Mouse (Mus musculus) left cerebral cortex, postnatal 36 days (tissue): ENCODE measurements around the gene Prelid1. TPM values are rescaled to one million over a fixed set of nuclear protein-coding genes. Genes with fewer than 3 reads are reported as not detected.

ENCODE experiments used
- DNase-seq, 2 experiments: peaks; one replicate each; pipeline ENCODE4 v3.0.0; 2021 to 2022; ENCODE audit warnings: low spot score in 2 of 2, mixed read lengths in 1 of 2
- intact Hi-C: fragments of 180-260 bp; cut with DNase I; formaldehyde crosslinking; loops from one replicate; pipeline ENCODE4 v1.15.1; 2025
- total RNA-seq, 2 experiments: library from RNA; stranded (reverse); gene quantifications; 2 replicates each; pipeline ENCODE4 v1.2.3; 2021

Prelid1 gene
- total RNA-seq, 2 experiments from 2014 or later, result 159 to 185 TPM

DNA sequence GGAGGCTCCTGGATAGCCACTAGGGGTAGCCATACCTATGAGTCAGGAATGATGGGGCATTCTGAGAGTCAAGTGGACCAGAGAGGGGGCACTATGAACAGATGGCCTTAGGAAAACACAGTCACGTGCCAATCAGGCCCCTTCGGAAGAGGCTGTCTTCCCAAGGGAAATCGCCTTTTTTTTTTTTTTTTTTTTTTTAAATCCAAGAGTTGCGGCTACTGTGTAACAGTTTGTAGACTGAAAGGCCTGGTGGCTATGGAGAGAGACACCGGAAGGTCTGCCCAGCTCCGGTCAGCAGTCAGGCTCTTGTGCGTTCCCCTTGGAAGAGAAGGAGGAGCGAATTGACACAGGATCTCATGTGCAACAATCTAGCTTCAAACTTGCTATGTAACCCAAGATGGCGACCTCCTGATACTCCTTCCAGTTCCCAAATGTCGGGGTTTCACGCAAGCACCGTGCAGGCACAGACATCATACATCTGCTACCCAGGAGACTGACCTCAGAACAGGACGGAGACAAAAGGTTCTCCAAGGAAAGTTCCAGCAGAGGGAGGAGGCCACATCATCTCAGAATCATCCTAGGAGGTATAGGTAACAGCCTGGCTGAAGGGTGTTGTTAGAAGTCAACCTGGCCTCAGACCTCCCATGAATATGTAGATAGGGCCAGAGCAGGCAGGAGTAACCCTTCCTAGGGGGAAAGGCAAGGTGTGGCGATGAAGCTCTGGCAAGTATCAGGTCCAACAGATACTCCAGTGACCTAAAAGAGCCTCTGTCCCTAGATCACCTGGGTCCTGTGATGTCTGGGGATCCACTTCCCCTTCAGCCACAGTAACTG lies 10.5 kb downstream of the Prelid1 start:
- intact Hi-C loops, result no loop called here
- no peak for DNase-seq

DNA sequence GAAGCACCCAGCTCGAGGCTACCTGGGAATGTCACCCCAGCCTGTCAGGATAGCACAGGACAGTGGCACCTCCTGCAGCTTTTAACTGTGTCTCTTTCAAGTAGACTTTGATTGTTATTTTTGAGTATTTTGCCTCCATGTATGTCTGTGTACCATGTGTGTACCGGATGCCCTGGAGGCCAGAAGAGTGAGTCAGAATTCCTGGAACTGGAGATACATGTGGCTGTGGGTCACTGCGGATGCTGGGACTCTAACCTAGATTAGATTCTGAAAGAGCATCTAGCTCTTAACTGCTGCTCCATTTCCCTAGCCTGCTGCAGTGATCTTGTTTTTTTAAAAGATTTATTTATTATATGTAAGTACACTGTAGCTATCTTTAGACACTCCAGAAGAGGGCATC lies 12.0 kb downstream of the Prelid1 start:
- no peak for DNase-seq
- intact Hi-C loops, result no loop called here

DNA sequence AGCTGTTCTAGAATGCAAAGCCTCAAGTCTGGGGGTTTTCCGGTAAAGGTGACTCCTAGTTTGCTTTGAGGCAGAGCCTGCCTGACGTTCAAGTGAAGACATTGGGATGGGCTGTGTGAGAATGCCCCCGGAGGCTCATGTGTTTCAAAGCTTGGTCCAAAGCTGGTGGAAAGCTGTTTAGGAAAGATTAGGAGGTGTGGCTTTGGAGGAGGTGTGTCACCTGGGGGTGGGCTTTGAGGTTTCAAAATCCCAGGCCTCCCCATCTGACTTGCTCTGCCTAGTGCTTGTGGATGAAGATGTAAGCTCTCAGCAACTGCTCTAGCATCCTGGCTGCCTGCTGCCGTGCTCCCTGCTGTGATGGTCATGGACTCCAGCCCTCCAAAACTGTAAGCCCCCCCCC lies 15.4 kb downstream of the Prelid1 start:
- DNase-seq, result no peak
- intact Hi-C loops, result no loop called here

DNA sequence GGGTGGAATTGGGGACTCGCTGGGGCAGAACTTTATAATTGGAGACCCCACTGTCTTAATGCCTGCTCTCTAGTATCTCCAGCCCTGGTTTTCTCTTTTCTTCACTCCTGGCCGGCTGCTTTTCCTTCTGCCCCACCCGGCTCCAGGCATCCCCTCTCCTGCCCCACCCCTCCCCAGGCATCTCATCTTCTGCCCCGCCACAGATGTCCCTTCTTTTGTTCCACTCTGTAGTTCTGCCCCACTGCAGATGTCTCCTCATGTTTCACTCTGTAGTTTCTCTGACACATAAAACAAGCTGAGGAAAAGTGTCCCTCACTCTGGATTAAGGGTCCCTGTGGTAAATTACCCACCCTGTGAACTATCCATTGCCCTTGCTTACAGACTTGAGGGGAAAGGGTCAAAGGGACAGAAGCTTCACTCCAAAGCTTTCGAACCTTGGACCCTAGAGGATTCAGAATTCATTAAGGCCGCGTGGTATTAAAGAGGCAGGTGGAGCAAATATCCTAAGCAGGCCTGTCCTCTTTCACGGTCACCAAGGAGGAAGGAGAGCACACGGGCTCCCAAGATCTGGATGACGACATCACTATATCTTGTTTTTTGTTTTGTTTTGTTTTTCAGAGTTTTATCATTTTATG lies 17.2 kb downstream of the Prelid1 start:
- DNase-seq, result no peak
- intact Hi-C loops, result no loop called here

GRCm38 (mm10) chr13:55338131-55339054 lies 18.1 kb downstream of the Prelid1 start:
- intact Hi-C loops, result no loop called here
- no peak for DNase-seq

- no peak for DNase-seq
- intact Hi-C loops, result no loop called here
Measured at GRCm38 (mm10) chr13:55339259-55339658, 19.0 kb downstream of the Prelid1 start.

DNA sequence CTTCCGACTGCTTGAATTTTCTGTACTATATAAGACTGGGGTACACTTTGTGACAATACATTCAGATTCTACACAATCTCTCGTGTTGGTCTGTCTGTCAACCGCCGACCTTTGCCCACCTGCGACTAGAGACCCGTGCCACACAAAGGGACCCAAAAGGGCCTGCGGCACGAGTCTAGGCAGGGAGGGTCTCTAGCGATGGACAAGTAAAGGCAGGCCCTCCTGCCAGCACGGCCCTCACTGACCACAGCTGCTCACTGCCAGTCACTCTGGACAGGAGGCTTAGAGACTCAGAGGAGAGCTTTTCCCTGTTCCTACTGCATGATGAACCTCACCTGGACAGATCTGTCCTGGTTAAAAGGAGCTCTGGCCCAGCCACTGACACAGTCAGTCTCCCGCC lies 22.2 kb downstream of the Prelid1 start:
- intact Hi-C loops, result no loop called here

GRCm38 (mm10) chr13:55344286-55344685 lies 24.0 kb downstream of the Prelid1 start:
- intact Hi-C loops, result no loop called here
- peak in 1 of 2 experiments; percentile 49 for DNase-seq

More for the DNA sequence above, 22.2 kb downstream of the Prelid1 start:
- no peak for DNase-seq

DNA sequence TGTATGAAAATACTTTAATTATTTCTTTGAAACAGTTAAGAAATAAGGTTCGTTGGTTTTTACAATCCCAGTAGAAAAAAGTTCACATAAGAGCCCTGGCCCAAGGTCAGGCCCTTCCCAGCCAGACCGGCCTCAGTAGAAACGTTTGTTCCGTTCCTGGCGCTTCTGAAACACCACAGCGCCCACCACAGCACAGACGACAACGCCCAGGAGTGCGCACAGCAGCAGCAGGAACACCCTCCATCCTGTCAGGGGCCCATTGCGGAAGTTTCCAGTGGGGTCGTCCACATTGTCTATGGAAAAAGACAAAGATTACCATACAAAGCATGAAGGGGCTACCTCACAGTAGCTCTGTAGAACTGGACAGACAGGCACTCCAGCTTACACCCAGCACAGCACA lies 26.4 kb downstream of the Prelid1 start:
- intact Hi-C loops, result no loop called here
- DNase-seq, result no peak

DNA sequence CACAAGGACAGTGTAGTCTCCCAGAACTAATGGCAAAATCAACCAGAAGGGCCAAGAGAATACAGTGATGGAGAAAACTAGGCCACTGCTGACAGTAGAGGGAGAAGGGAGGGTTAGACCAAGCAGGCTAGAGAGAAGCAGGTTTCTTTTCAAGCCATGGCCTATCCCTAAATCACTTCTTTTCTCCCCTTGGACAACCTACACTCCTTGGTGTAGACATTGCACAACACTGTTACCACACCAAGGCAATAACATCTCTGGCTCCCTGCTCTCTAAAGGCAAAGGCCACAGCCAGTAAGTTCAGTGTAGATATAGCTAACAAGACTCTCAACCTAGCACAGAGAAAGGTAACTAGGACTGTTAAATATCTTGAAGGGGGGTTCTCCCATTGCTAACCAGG lies 40.8 kb downstream of the Prelid1 start:
- intact Hi-C loops, result no loop called here
- no peak for DNase-seq

- DNase-seq, result no peak
- intact Hi-C loops, result no loop called here
Measured at GRCm38 (mm10) chr13:55361974-55362452, 41.7 kb downstream of the Prelid1 start.

- intact Hi-C loops, result no loop called here
- DNase-seq, result peak; percentile 97 to 98
Measured at GRCm38 (mm10) chr13:55362453-55363060, 42.3 kb downstream of the Prelid1 start, which contains the start of gene Lman2. TSS of gene Lman2 (minus strand) at chr13:55362783.

DNA sequence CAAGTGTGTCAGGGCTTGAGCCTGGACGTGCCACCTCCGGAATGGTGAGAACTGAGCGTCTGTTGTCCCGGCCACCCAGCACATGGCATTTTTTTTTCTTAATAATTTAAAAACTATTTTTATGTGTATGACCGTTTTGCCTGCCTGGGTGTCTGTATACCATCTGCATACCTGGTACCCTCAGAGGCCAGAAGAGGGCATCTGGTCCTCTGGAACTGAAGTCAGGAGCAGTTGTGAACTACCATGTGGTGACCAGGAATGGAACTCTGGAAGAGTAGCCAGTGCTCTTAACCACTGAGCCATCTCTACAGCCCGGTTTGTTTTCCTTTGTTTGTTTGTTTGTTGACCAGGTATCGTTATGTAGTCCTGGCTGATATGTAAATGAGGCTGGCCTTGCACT lies 48.1 kb downstream of the Prelid1 start:
- DNase-seq, result no peak
- intact Hi-C loops, result no loop called here

DNA sequence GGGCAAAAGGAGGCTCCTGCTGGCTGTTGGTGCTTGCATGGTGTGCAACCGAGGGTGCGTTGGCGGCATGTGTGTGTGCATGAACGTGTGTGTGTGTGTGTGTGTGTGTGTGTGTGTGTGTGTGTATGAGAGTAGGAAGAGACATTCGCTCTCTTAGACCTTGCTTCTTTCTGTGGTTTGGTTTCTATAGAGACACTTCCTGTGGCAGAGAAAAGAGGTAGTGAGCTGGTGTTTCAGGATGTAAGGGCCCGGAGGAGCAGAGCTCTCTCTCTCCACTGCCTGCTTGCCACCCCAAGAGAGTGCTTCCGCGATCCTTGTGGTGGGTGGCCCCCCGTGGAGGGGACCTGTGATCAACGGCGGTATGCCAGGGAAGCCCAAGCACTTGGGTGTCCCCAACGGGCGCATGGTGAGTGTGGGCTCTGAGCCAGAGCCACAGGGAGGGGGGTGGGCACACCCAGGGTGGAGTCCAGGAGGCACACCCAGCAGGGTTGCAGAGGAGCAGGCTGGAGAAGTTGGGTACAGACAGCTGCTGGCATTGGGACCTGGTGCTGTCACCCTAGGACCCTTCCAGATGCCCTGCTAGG lies 49.3 kb downstream of the Prelid1 start, which contains the start of gene Rgs14:
Gene Rgs14, plus strand, starts transcription at position 202 of the 584 bp plus-strand sequence.
- DNase-seq, result peak; percentile 48 to 49

DNA sequence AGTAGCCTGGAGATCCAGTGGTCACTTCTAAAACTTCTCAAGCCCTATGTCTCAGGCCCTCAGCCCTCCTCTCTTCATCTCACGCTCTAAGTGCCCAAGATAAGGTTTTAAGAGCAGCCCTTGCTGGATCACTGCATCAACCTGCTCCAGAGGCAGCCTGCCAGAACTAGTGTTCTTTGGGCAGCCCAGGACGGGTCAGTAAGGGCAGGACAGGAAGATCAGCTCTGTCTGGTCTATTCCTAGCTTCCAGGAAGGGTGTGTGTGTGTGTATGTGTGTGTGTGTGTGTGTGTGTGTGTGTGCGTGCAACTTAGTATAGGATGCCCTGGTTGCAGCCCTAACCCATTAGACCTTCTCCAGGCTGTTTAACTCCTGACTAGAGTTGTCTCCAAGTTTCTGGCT lies 49.9 kb downstream of the Prelid1 start:
- intact Hi-C loops, result no loop called here
- DNase-seq, result no peak

More for the DNA sequence above, 49.3 kb downstream of the Prelid1 start, which contains the start of gene Rgs14:
- intact Hi-C loops, result no loop called here

DNA sequence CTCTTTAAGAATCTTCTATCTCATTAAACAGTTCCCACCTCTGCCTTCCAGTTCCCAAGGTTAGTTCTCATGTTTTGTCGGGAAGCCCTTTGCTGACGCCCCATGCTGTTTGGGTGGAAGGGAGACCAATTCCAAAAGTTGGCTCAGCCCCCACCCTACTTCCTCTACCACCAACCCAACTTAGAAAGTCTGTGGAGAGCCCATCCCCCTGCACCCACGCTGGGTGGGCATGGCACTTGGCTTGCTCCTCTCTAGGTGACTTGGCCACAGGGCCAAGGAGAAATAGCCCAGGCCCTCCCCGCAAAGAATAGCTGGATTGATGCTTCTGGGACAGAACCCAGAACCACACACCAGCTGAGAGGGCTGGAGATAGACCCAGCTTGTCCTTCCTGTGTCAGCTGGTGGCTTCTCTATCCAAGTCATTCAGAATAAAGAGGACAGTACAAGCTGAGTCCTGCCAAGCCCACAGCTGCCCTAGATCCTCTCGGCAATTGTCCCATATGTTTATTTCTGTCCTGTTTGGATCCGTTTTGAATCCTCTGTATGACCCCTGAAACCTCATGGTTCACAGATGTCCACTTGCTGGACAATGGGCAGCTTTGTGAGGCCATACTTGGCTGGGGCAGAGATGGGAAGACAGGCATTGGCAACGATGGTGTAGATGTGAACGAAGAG lies 50.8 kb downstream of the Prelid1 start:
- DNase-seq, result no peak
- intact Hi-C loops, result no loop called here

- intact Hi-C loops, result no loop called here
- no peak for DNase-seq
Measured at GRCm38 (mm10) chr13:55371740-55372139, 51.4 kb downstream of the Prelid1 start.

GRCm38 (mm10) chr13:55374206-55374924 lies 54.1 kb downstream of the Prelid1 start:
- no peak for DNase-seq
- intact Hi-C loops, result no loop called here
